Mouse (Mus musculus): ENCODE measurements at regions not wholly inside any gene's neighbourhood (a gene's known extent, or its start where the extent isn't known, plus 50 kb on each side); places are given as distances from the start of the nearest gene placed in this dataset.

GRCm38 (mm10) chr9:49905703-49906102 is 107.0 kb upstream of the Ncam1 start:
- TF ChIP-seq CTCF (IDR thresholded peaks at IDR 0.05) (no peak), EP300 (IDR thresholded peaks at IDR 0.05) (no peak)

All from lung, postnatal 0 days (tissue).